Comparison of ENCODE assay signal across 8 mouse cellular contexts in the genomic region with DNA sequence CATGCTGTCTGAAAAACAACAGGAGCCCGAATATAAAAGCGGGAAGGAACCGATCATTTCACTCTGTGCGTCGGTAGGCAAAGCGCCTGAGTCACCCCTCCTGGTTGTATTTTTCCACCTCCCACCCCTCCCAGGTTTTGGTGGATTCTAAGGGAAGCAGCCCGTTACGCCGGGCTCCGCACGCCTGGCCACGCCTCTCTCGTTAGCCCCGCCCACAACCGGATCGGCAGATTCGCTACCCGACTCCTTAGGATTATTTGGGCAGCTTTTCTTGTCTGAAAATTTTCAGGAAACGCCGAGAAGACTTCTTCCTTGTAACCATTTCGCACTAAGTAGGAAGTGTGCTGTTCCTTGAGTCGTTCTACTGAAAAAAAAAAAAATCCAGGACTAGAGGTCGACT. TPM values are rescaled to one million over a fixed set of nuclear protein-coding genes. Genes with fewer than 3 reads are reported as not detected.
DNase-seq lines count a peak whose midpoint lies in the region; ATAC-seq and TF ChIP-seq lines count a peak whose summit lies in the region.

Gene Setd1a, plus strand, starts transcription at position 245 of the 400 bp plus-strand sequence.

- ATAC-seq in embryonic facial prominence, embryonic 13.5 days (ENCODE audit: insufficient number of reproducible peaks, insufficient read depth, low FRiP score, low TSS enrichment, low read depth): peak; percentile 34; the same call in 1 of the 2 replicates
- peak; percentile 64 for ATAC-seq in limb, embryonic 13.5 days (ENCODE audit: low FRiP score, low read depth)
- peak; percentile 81 for ATAC-seq in midbrain, embryonic 15.5 days (replicated peaks)

- peak; percentile 85 for DNase-seq in 3T3-L1 (ENCODE audit: low read depth, low spot score)
- DNase-seq in adrenal gland, postnatal 4 days (ENCODE audit: low spot score in 2 of 2): peak; percentile 65 to 72
- peak; percentile 88 to 93 for DNase-seq in heart, adult 2 months
- peak; percentile 91 for DNase-seq in kidney, adult 2 months
- DNase-seq in spleen, postnatal 10 days (ENCODE audit: low spot score in 2 of 2): peak; percentile 91 to 94

- TF ChIP-seq CTCF in heart, adult 2 months (IDR thresholded peaks at IDR 0.05): no peak
- TF ChIP-seq CTCF in kidney, adult 2 months (conservative IDR thresholded peaks at IDR 0.05; ENCODE audit: insufficient read depth, insufficient read length, low read depth, low read length): no peak

- no peaks in the 10 kb centered on the region for H3K9me3 ChIP-seq in embryonic facial prominence, embryonic 13.5 days
- H3K9me3 ChIP-seq in limb, embryonic 13.5 days: no peaks in the 10 kb centered on the region
- no peaks in the 10 kb centered on the region for H3K9me3 ChIP-seq in midbrain, embryonic 15.5 days

- TF ChIP-seq EP300 in heart, adult 2 months (IDR thresholded peaks at IDR 0.05; ENCODE audit: insufficient read depth, low read depth, low read length): peak; percentile 30; the same call in 1 of the 2 replicates

- H3K36me3 ChIP-seq in embryonic facial prominence, embryonic 13.5 days: peaks cover 27% of the 10 kb centered on the region
- H3K36me3 ChIP-seq in heart, adult 2 months (ENCODE audit: control insufficient read depth, insufficient read depth, low read length): peaks cover 4% of the 10 kb centered on the region
- no peaks in the 10 kb centered on the region for H3K36me3 ChIP-seq in kidney, adult 2 months (ENCODE audit: control insufficient read depth, insufficient read depth, low read length)
- H3K36me3 ChIP-seq in limb, embryonic 13.5 days: peaks cover 36% of the 10 kb centered on the region
- peaks cover 11% of the 10 kb centered on the region; the same call in 1 of the 2 replicates for H3K36me3 ChIP-seq in midbrain, embryonic 15.5 days (replicated peaks)

- intact Hi-C loops in heart, adult 2 months (cut with DNase I): loop anchor here (5.0 kb wide), 1 partner anchor 101 kb away; the partner anchor contains the start of genes Zfp646 and Zfp668

- peaks cover 21% of the 10 kb centered on the region for H3K4me1 ChIP-seq in embryonic facial prominence, embryonic 13.5 days
- no peaks in the 10 kb centered on the region; the same call in 1 of the 2 replicates for H3K4me1 ChIP-seq in heart, adult 2 months (ENCODE audit: control insufficient read depth, insufficient read depth, low read length)
- peaks cover 3% of the 10 kb centered on the region; the same call in 1 of the 2 replicates for H3K4me1 ChIP-seq in kidney, adult 2 months (ENCODE audit: control insufficient read depth, insufficient read depth, low read length)
- peaks cover 30% of the 10 kb centered on the region for H3K4me1 ChIP-seq in limb, embryonic 13.5 days
- H3K4me1 ChIP-seq in midbrain, embryonic 15.5 days: peaks cover 14% of the 10 kb centered on the region

- H3K4me2 ChIP-seq in embryonic facial prominence, embryonic 13.5 days: peak within 1 kb of the TSS; percentile 89
- peak within 1 kb of the TSS; percentile 81 for H3K4me2 ChIP-seq in limb, embryonic 13.5 days (replicated peaks)
- H3K4me2 ChIP-seq in midbrain, embryonic 15.5 days: peak within 1 kb of the TSS; percentile 61

- under 1% methylated on average over 23 of the region's 23 CpGs for WGBS in embryonic facial prominence, embryonic 13.5 days
- WGBS in heart, adult 2 months: under 1% methylated on average over 23 of the region's 23 CpGs
- 0% methylated on average over 23 of the region's 23 CpGs for WGBS in kidney, adult 2 months
- under 1% methylated on average over 23 of the region's 23 CpGs for WGBS in limb, embryonic 13.5 days
- WGBS in midbrain, embryonic 15.5 days: under 1% methylated on average over 23 of the region's 23 CpGs

- no peaks in the 10 kb centered on the region for H3K27me3 ChIP-seq in embryonic facial prominence, embryonic 13.5 days
- H3K27me3 ChIP-seq in heart, adult 2 months (ENCODE audit: control insufficient read depth, insufficient read depth, low read length): no peaks in the 10 kb centered on the region
- no peaks in the 10 kb centered on the region for H3K27me3 ChIP-seq in kidney, adult 2 months (replicated peaks; ENCODE audit: control insufficient read depth, insufficient read depth, low read length)
- H3K27me3 ChIP-seq in limb, embryonic 13.5 days: no peaks in the 10 kb centered on the region
- H3K27me3 ChIP-seq in midbrain, embryonic 15.5 days (replicated peaks): no peaks in the 10 kb centered on the region

- peak within 1 kb of the TSS; percentile 92 for H3K9ac ChIP-seq in embryonic facial prominence, embryonic 13.5 days
- H3K9ac ChIP-seq in heart, adult 2 months (ENCODE audit: low read depth, low read length): peak within 1 kb of the TSS; percentile 93
- H3K9ac ChIP-seq in limb, embryonic 13.5 days: peak within 1 kb of the TSS; percentile 92
- H3K9ac ChIP-seq in midbrain, embryonic 15.5 days: peak within 1 kb of the TSS; percentile 79

- H3K4me3 ChIP-seq in embryonic facial prominence, embryonic 13.5 days: peak within 1 kb of the TSS; percentile 80
- H3K4me3 ChIP-seq in heart, adult 2 months: peak within 1 kb of the TSS; percentile 94
- peak within 1 kb of the TSS; percentile 90 for H3K4me3 ChIP-seq in kidney, adult 2 months (ENCODE audit: insufficient read depth, low read depth, low read length)
- H3K4me3 ChIP-seq in limb, embryonic 13.5 days: peak within 1 kb of the TSS; percentile 74
- peak within 1 kb of the TSS; percentile 80 for H3K4me3 ChIP-seq in midbrain, embryonic 15.5 days

- peak within 1 kb of the TSS; percentile 98 for H3K27ac ChIP-seq in embryonic facial prominence, embryonic 13.5 days
- peak within 1 kb of the TSS; percentile 99 for H3K27ac ChIP-seq in heart, adult 2 months
- peak within 1 kb of the TSS; percentile 100 for H3K27ac ChIP-seq in kidney, adult 2 months (ENCODE audit: insufficient read depth, low read depth, low read length)
- H3K27ac ChIP-seq in limb, embryonic 13.5 days: peak within 1 kb of the TSS; percentile 97
- peak within 1 kb of the TSS; percentile 98 for H3K27ac ChIP-seq in midbrain, embryonic 15.5 days

- H3K79me2 ChIP-seq in heart, adult 2 months (replicated peaks; ENCODE audit: control insufficient read depth, insufficient read depth, low read length): 0 out of 2 replicates have a peak, but pooled peaks cover 2% of the 10 kb centered on the region

- peak; percentile 63 for TF ChIP-seq POLR2A in heart, adult 2 months (IDR thresholded peaks at IDR 0.05; ENCODE audit: insufficient read depth, low read depth, low read length)
- peak; percentile 11 for TF ChIP-seq POLR2A in kidney, adult 2 months (IDR thresholded peaks at IDR 0.05; ENCODE audit: low read depth, low read length)

RNA-seq across cellular contexts. Expression of gene Setd1a, which starts in this region (rescaled TPM):
- total RNA-seq in adrenal gland, postnatal 4 days (2021): 10 to 100 TPM; 63.9 to 64.9 TPM
- 27.0 and 33.2 TPM in 2 replicates for polyA plus RNA-seq in embryonic facial prominence, embryonic 13.5 days (2015; fragmentation: Nextera tagmentation; extraction: Ambion mirVana)
- total RNA-seq in heart, adult 2 months (2021): 10 to 100 TPM; 16.3 to 18.5 TPM
- 7.1 and 8.6 TPM in 2 replicates for polyA plus RNA-seq in heart, adult 2 months (2012; rRNA removed)
- polyA plus RNA-seq in kidney, adult 2 months (2012; rRNA removed): 8.8 and 10.9 TPM in 2 replicates
- 28.1 and 30.8 TPM in 2 replicates for polyA plus RNA-seq in limb, embryonic 13.5 days (2015; fragmentation: Nextera tagmentation; extraction: Ambion mirVana)
- 21.5 and 21.6 TPM in 2 replicates for polyA plus RNA-seq in midbrain, embryonic 15.5 days (2015; fragmentation: Nextera tagmentation; extraction: Ambion mirVana)

Comparison
In these comparisons a context has a peak if more than half of its experiments do, and no peak if none do; other contexts are left out.
1. Peak in every context shown above with its lines: DNase-seq, ATAC-seq, H3K4me3 ChIP-seq and H3K27ac ChIP-seq.